Mouse (Mus musculus) spleen, postnatal 14 days (tissue): ENCODE data around the gene Fhad1.
"Not testable (repeated sequence)": the region's sequence is repeated elsewhere in the genome, so short reads cannot be mapped to it uniquely, and the experiment has no call there.

Experiments
- DNase-seq, 2 experiments: peaks; one replicate each; pipeline ENCODE4 v3.0.0; 2021 to 2022; ENCODE audit warnings: low spot score in 2 of 2

The Fhad1 gene

GRCm38 (mm10) chr4:142039662-142040353 lies 24.9 kb upstream of the Fhad1 start:
- DNase-seq: no peak

GRCm38 (mm10) chr4:142037897-142038296 lies 23.0 kb upstream of the Fhad1 start:
- DNase-seq: no peak

GRCm38 (mm10) chr4:142028533-142028932 lies 13.7 kb upstream of the Fhad1 start:
- no peak for DNase-seq

GRCm38 (mm10) chr4:142026965-142027364 lies 12.1 kb upstream of the Fhad1 start:
- DNase-seq: no peak

GRCm38 (mm10) chr4:142024536-142024935 lies 9.7 kb upstream of the Fhad1 start:
- no peak for DNase-seq

- DNase-seq: no peak
Measured at GRCm38 (mm10) chr4:142023166-142023565, 8.3 kb upstream of the Fhad1 start.

- DNase-seq: no peak
Measured at GRCm38 (mm10) chr4:142017686-142018085, 2.8 kb upstream of the Fhad1 start.

- DNase-seq: no peak
Measured at GRCm38 (mm10) chr4:142011236-142011635, 3.6 kb downstream of the Fhad1 start.

- no peak for DNase-seq
Measured at GRCm38 (mm10) chr4:142010441-142010840, 4.4 kb downstream of the Fhad1 start.

- no peak for DNase-seq
Measured at GRCm38 (mm10) chr4:142008206-142008605, 6.7 kb downstream of the Fhad1 start.

GRCm38 (mm10) chr4:142000581-142000980 lies 14.3 kb downstream of the Fhad1 start:
- DNase-seq: no peak

GRCm38 (mm10) chr4:141999494-142000074 lies 15.3 kb downstream of the Fhad1 start:
- DNase-seq: no peak

- DNase-seq: no peak
Measured at GRCm38 (mm10) chr4:141998282-141998821, 16.5 kb downstream of the Fhad1 start.

GRCm38 (mm10) chr4:141996880-141997279 lies 18.0 kb downstream of the Fhad1 start:
- DNase-seq: no peak

GRCm38 (mm10) chr4:141996086-141996485 lies 18.8 kb downstream of the Fhad1 start:
- DNase-seq: no peak

GRCm38 (mm10) chr4:141994062-141994471 lies 20.8 kb downstream of the Fhad1 start:
- not testable (repeated sequence) for DNase-seq

- no peak for DNase-seq
Measured at GRCm38 (mm10) chr4:141993347-141994061, 21.4 kb downstream of the Fhad1 start.

- no peak for DNase-seq
Measured at GRCm38 (mm10) chr4:141992530-141993204, 22.2 kb downstream of the Fhad1 start.

GRCm38 (mm10) chr4:141988178-141988577 lies 26.7 kb downstream of the Fhad1 start:
- no peak for DNase-seq

GRCm38 (mm10) chr4:141983689-141984088 lies 31.2 kb downstream of the Fhad1 start:
- no peak for DNase-seq

- DNase-seq: no peak
Measured at GRCm38 (mm10) chr4:141981475-141981874, 33.4 kb downstream of the Fhad1 start.

- no peak for DNase-seq
Measured at GRCm38 (mm10) chr4:141978582-141978981, 36.3 kb downstream of the Fhad1 start.
